Mouse (Mus musculus) cerebellum, adult 9-11 months (tissue): ENCODE results near the gene Sh3gl2.

Experiments
- DNase-seq: peaks from one replicate; pipeline ENCODE4 v3.0.0; 2022

Gene Sh3gl2

DNA sequence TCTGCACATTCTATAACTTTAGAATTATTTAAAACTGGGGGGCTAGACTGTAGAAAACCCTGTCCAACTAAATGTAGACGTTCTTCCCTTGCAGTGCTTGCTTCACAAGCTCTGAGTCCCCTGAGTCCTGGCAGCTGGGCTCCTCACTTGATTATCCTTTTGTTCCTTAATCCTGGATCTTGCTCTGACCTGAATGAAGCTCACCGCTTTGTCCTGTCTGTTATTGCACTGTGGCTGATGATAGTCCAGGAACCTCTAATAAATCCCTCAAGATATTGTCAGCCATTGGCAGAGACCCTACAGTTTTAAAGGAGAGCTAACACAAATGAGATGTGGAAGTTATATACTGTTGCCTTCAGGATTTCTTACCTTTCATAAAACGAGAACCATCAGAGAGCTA lies 114.2 kb downstream of the Sh3gl2 start:
- DNase-seq, result no peak

DNA sequence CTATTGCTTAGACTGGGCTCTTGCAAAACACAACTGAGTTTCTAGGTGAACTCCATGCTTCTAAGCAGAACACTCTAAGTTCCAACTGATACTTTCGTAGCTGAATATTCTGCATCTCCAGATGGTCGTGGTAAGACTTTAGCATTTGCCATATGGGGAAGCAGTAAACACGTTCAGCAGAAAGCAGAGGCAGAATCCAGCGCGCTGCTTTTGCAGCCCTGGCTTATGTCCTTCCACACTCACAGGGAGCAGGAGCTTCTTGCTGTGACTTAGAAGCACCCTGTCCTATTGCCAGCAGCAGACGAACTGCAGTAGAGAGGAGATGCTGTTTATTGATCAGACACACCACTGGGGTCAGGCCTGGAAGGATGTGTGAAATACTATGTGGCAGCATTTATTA lies 120.5 kb downstream of the Sh3gl2 start:
- DNase-seq, result peak; percentile 54

DNA sequence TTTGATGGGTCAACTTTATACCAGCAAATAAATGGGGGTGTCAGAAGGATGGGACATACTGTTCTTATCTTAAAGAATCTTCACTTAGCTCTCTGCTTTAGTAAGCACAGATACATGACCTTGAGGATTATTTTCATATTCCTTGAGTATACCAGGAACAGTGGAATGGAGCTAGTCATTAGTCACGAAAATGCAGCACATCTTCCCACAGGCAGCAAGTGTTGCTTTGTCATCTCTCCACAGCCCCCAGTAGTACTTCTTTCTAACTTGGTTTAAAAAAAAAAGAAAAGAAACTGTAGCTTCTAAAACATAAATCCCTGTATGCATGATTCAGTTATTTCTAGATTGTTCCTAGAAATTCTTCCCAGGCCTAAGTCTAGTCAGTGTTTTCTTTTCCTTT lies 121.1 kb downstream of the Sh3gl2 start:
- DNase-seq, result no peak

DNA sequence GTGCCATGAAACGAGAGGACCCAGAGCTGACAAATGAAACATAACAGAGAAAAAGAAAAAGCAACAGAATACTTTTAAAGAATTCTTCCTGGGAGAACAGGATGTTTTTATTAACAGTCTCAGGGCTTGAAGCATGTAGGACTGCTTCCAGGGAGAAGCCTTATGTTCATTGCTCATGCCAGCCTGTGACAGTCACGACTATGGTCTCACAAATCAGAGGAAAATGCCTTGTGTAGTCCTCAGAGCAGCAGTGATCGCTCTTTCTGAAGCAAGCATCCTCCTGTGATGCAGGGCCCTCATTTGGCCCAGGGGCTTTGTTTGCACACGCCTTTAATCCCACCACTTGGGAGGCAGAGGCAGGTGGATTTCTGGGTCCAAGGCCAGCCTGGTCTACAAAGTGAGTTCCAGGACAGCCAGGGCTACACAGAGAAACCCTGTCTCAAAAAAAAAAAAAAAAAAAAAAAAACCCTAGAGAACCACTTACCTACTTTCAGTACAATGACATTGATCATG lies 129.8 kb downstream of the Sh3gl2 start:
- peak; percentile 82 for DNase-seq

DNA sequence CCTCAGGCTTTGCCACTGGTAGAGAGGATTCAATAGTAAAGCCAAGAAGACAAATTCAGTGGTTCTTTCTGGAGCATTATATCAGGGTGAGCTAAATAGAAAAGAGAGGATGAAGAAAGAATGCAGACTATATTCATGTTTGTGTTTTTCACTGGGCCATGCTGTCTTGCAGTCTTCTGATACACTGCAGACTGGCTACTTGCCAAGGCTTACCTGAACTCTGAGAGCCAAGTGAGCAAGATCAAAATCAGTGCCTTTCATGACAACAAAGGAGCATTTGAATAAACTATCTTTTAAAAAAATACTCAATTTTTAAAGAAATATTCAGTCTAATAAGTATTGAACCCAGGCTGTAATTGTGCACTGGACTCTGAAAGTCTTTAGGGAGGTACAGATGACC lies 131.4 kb downstream of the Sh3gl2 start:
- DNase-seq, result no peak

DNA sequence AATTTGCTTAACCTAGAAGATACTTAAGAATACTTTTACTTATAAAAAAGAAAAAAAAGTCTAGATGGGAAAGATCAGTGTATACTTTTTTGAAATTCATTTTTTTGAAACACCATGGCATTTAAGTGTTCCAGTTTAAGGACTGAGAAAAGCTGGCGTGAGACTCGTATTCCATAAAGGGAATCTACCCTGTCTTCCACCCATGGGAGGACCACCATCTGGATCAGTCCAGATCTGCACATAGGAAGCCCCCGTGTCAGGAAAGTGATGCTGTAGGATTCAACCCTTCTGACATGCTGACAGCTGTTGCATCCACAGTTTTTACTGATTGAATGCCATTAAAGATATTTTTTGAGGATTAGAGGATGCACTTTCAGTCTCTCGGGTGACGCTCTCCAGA lies 134.2 kb downstream of the Sh3gl2 start:
- no peak for DNase-seq

DNA sequence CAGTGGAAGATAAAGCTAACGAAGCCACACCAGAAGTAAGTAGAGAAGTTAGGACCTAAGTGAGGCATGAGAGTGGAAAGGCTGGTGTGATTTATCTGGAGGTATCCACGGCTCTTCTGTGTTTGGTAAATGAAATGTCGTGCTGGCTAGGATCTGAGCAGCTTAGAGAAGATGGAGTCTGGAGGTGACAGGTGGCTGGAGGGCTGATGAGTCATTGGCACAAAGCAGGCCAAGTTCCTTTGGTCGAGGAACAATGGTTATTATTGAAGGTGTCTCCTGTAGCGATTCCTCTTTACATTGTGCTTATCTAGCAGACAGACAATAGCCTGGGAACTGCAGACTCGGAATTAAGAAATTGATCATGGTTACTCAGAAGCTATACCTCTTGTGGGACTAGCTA lies 135.8 kb downstream of the Sh3gl2 start:
- peak; percentile 92 for DNase-seq

DNA sequence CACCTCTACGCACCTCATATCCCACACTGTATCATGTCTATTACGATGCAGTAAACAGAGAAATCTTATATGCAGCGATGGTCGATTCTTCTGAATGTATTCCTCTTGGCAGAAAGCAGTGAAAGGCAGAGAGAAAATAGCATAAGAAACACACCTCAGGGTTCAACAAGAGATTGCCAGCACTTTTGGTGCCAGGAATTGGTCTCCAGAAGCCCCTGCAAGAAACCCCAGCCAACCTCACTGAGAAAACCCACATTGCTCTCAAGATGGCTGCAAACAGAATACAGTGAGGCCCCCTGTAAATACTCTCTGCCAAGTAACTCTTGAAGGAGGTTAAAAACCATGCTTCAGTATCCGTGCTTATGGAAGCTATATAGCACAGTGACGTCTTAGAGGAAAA lies 141.0 kb downstream of the Sh3gl2 start:
- DNase-seq, result no peak

DNA sequence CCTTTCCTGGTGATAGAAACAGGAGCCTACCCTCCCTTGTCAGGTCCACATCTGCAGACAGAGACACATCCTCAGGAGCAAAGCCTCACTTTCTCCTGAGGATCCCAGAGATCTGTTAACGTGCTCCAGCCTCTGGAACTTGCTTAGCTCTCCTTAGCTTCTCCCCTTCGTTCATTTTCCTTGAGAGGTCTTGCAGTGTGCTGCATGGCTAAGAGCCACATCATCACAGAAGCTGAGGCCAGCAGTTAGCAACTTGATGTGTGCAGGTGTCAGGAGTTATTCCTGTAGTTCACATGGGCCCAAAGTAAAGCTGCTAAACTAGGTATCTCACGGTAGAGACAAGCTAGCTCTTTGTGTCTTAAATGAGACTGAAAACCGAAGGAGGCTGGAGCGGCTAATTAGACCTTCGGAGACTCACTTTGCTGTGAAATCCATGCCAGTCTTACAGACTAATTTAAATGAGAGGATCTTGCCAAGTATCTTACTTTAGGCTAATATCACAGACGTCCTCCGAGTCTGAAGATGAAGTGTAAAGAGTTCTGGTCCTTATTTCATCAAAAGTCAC lies 143.2 kb downstream of the Sh3gl2 start:
- no peak for DNase-seq

DNA sequence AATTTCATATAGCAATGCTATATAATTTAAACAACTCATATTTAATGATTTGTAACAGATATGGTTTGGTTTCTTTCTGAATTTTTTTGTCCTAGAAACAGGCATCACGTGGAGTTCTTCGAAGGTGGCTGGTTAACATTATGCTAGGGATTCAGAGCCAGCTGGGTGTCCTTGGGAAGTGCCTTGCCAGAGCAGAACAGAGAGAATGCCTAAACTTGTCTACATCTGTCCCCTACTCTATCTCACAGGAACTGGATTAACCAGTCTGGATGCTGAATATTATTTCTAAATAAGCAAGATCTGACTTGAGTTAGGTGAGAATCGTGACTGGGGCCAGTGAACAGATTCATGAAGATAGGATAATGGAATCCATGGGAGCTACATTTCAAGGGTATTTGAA lies 157.7 kb downstream of the Sh3gl2 start:
- no peak for DNase-seq

DNA sequence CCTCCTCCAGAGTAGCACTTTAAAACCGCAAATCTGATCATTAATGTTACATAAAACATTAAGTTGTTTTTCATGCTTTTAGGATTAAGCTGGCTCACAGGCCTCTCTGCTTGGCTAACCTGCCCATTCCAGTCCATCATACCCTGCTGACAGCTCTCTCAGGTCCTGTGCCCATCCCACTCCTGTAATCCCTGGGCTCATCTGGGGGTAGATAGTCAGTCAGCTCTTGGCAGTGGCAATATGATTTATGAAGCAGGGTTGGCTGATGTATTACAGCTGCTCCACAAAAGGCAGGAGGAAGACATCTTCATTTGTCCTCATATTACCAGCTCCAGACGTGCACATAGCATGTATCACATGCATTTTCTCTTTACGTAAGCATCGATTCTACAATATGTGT lies 158.3 kb downstream of the Sh3gl2 start:
- no peak for DNase-seq

DNA sequence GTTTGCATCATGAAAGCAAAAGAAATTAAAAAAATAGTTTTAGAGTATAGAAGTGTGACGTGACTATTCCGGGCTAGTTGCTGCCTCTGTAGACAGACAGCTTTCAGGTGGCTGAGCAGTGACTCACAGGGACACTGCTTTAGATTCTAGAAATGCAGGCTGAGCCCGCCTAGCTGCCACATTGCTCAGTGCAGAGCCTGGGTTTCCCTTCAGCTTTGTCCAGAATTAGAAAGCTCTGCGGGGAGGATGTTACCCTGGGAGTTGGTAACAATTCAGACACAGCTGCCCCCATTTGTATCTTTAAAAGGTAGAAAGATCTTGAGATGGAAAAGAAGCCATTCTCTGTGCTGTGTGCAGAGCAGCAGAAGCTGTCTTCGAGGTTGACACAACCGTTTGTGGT lies 166.1 kb downstream of the Sh3gl2 start:
- no peak for DNase-seq

DNA sequence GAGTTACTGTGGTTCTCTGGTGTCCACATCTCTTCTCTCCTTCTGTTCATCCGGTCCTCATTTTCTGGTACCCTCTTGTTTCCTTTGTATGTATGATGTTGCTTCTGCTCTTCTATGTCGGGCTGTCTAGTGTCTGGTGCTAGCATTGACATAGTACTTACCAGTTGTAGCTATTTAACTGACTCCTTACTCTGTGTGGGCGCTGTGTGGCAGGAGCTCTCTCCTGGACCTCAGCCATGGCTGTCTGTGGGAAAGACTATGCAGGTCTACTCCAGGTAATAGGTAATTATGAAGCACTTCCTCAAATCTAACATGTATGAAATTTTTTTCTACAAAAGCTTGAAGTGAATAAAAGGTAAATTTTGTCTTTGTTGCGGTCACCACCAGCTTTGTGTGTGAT lies 169.9 kb downstream of the Sh3gl2 start:
- DNase-seq, result peak; percentile 65

DNA sequence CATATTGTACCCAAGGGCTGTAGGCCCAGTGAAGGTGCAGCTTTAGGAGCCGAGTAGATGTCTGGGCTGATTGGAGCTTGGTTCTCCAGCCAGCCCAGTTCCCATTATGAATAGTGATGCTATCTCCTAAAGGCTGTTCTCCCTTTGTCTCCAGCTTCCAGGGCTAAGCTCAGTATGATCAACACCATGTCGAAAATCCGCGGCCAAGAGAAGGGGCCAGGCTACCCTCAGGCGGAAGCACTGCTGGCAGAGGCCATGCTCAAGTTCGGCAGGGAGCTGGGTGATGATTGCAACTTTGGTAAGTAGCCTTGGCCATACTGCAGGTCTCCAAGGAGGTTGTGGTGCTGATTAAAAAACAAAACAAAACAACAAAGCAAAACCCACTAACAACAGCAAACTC lies 171.3 kb downstream of the Sh3gl2 start:
- no peak for DNase-seq

DNA sequence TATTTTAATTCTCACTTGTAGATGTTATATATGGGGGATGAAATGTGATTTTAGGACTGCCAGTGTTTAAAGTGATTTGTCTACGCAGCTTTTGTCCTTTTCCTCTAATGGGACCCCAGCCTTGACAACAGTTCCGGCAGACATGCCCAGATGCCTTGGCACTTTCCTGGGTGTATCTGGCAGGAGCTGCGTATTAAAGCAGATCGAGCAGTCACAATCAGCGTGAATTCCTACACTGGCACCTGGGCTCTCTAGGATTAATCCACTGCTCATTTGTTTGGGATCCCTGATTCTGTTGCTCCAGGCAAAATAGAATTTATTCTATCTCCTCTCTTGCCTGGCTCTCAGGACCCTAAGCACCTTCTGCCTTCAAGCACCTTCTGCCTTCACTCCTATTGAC lies 171.7 kb downstream of the Sh3gl2 start:
- DNase-seq, result no peak

DNA sequence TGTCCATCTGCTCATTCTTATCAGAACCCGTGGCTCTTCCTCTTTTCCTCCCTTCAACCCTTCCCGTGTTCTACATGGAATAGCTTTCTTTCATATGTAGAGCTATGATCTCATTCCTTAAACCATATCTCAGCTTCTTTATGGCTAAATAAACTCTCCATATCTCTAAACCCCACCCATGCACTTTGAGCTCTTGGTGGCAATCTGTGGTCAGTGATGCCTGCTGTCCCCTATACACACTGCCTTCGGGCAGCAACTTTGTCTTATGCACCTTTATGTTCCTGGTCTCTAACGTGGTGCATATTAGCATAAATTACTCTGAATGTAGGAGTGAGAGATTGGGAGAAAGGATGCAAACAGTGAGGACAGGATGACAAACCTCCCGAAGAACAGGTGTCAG lies 180.3 kb downstream of the Sh3gl2 start:
- no peak for DNase-seq

DNA sequence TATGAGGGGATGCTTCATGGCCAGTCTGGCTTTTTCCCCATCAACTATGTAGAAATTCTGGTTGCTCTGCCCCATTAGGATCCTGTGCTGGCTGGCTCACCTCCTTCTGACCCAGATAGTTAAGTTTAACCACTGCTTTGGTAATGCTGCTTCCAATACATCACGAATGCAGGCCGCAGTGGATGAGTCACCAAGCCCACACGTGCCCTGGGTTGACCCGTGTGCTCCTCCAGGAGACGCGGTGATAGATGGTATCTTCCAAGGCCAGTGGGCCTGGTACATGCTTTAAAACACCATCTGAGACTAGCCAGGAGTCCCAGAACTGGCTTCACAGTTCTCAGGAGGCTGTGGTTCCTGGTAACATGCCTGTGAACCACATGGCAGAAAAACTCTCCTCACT lies 182.8 kb downstream of the Sh3gl2 start:
- no peak for DNase-seq

DNA sequence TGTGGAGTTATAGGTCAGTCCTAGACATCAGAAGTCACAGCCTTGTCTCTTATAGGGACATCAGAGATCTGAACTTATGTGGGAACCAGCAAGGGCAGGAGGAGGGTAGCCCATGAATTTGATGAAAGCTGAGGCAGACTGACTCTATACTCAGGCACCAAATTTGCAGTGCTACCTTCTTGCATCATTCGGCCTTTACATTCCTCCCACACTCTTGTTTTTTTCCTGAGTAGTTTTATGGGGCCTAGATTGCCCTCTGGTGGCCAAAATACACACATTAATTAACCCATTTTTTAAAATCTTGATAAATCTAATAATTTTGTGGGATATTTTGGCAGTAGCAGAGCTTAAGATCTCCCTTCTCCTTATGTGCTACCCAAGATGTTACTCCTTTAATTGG lies 186.9 kb downstream of the Sh3gl2 start:
- DNase-seq, result peak; percentile 49

DNA sequence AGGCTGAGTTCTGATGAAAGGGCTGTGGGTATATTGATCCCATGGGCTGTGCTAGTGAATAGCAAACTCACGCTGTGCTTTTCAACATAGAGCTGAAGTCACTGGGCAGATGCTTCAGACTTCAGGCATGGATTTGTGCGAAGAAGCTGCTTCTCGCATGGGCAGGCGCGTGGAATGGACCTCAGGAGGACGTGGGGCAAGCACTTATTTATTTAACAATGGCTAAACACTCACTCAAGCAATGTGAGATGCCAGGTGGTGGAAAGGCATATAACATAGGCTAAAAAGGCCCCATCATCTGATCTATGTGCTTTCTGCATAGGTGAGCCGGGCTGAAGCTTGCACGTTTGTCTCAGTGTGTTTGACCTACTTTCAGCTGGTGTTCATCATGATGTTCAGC lies 193.8 kb downstream of the Sh3gl2 start:
- DNase-seq, result peak; percentile 4

DNA sequence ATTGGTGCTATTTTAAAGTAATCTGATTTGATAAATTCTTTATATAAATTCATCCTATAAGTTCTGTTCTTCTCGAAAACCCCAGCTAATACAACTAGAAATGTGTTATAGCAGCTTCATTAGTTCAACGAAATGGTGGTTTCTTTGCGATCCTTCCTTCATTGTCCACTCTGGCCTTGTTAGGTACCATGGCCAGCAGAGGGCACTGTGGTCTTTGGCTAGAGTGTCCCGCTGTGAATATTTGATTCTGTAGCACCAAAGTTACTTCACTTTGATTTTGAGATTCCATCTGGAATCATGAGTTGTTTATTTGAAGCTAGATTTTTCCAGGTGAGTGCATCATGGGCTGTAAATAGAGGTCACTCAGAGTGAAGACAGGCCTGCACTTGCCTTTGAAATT lies 197.9 kb downstream of the Sh3gl2 start:
- no peak for DNase-seq

DNA sequence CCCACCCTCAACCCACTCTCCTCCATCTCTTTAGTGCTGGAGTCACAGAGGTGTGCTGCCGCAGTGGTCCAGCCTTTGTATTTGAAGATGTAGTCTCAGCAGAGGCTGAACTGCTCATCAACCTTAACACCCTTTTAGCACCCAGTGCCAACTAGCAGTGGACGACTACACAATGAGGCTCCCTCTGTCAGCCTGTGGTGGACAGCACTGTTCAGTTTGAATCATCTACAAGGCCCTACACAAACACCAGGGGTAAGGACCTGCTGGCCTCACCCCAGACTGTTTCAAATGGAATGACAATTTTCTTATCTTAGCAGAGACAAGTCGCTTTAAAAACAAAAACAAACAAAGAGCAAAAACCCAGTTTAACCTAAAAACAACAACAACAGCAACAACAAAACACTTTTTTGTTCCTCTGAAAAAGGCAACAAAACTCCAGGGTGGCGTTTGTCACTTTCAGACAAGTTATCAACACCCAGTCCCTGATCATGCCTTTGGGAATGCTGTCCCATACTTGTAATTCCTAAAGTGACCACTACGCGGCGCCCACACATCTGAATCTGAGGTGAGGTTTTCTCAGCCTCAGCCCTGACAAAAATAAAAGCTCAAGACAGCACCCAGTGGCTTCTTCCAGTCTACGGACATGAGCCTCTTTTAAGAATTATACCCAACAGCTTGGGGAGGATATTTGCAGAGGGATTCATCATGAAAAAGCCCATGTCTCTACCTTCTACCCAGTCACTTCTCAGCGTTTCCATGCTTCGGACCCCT lies 199.7 kb downstream of the Sh3gl2 start:
- peak; percentile 56 for DNase-seq

DNA sequence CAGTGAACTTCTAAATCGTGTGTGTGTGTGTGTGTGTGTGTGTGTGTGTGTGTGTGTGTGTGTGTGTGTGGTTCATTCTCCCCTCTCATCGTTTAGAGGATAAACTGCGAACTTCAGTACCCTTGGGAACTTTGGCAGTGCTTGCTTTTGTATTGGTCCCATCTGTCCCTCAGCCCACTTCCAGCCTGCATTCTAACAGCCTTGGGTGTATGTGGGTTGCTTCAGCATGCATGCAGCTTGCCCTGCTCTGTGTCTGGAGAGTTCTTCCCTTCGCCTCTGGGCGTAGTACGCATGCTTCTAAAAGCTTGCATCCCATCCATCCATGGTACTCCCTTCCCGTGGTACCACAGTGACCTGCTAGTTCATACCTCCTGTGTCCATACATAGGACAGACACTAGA lies 200.3 kb downstream of the Sh3gl2 start:
- no peak for DNase-seq

DNA sequence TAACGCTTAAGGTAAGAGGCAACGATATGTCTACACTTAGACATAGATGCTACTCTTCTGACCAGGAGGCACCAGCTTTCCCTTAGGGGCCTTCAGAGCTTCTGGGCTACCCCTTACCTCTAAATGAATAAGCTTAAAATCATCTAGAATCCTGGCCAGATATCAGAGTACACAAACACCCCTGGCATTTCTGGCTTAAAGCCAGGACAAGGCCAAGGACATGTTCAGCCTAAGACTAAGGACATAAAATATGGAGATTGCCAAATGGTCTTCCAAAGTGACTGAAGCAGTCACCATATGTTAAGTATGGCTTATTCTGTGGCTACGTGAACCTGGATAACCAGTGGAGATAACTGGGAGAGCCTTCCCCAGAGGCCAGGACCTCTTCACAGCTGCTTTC lies 211.5 kb downstream of the Sh3gl2 start:
- no peak for DNase-seq

DNA sequence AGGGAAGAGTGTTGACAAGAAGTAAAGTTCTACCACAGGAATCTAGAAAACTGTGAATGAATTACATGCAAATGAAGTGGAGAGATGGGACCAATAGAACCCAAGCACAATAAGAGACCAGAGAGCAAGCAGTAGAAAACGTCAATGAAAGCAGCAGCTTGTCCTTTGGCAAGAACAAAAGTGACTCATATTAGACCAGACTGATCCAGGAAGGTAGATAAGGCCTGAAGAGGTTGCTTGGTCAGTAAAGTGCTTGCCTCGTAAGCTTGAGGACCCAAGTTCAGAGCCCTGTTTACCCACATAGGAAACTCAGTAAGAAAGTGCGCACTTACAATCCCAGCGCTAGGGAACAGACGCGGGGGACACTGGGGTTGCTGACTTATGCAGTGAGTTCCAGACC lies 215.5 kb downstream of the Sh3gl2 start:
- no peak for DNase-seq

DNA sequence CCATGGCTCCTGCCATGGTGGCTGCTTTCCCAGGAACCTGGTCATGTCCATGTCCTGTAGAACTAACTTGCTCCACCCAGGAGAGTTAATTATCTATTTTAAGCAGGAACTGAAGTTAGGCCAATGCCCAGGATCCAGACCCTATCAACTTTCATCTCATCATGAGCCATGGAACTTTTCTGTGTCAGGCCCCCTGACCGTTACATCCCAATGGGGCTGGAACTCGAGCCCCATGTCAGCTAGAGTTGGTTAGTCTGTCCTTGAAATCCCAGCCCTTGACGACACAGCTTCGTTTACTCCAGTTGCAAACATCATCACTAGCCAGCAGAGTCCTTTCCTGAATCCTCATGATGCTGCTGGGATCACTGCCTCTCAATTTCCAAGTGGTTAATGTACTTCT lies 221.3 kb downstream of the Sh3gl2 start:
- DNase-seq, result no peak
